Mouse (Mus musculus) heart, adult 11 months (tissue): ENCODE data around the gene Crk.

ENCODE experiments used
- DNase-seq: peaks from one replicate; pipeline ENCODE4 v3.0.0; 2022

Gene Crk

GRCm38 (mm10) chr11:75741615-75742014, 62.6 kb downstream of the Crk start:
- no peak for DNase-seq

GRCm38 (mm10) chr11:75744761-75745160, 65.7 kb downstream of the Crk start:
- no peak for DNase-seq

GRCm38 (mm10) chr11:75750537-75750936, 71.5 kb downstream of the Crk start:
- no peak for DNase-seq

GRCm38 (mm10) chr11:75751082-75751481, 72.0 kb downstream of the Crk start:
- DNase-seq: no peak
